Mouse (Mus musculus) heart, postnatal 36 days (tissue): ENCODE measurements around the gene Rpgrip1l. TPM values are rescaled to one million over a fixed set of nuclear protein-coding genes. Genes with fewer than 3 reads are reported as not detected.
A peak's percentile ranks its signal among the peaks of the same experiment; 100 is the strongest.

Experiments used
- DNase-seq, 2 experiments: peaks; one replicate each; pipeline ENCODE4 v3.0.0; 2021 to 2022
- intact Hi-C: fragments of 180-260 bp; cut with DNase I; formaldehyde crosslinking; loops from one replicate; pipeline ENCODE4 v1.15.1; 2025
- total RNA-seq, 2 experiments: library from RNA; stranded (reverse); gene quantifications; 2 replicates each; pipeline ENCODE4 v1.2.3; 2021

Rpgrip1l gene
- total RNA-seq, 2 experiments from 2014 or later: 1.7 to 3.8 TPM

DNA sequence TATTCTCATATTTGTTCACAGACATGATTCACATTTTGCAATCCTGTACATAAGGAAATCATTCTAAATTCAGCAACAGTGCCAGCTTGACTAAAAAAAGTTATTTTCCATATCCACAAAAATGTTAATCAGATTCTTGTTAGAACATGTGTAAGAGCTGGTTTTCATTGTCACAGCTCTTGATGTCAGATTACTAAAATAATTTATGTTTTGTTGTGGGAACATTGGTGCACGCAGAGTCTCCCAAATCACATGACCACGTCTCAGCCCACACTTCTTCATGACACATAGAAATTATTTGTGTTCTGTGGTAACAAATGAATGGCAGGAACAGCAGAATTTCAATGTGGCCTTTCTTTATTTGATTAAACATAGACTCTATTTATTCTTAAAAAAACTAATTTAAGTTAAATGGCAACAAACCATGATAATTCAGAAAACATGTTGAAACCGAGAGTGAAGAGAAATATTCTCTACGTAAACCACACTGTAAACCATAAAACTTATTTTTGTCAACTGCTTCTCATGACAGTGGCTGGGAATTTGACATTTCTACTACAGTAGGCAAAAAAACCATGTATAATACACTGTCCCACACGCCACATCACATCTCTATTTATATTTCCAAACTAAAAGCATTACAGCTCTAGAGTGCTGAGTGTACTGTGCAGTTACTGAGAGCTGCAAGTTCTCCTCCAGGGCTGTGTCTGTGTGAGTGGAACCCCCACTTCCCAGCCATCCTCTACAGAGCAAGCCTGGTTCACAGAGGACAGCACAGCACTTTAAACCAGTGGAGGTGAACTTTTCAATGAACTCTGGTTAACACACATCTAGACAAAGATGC lies 95.8 kb downstream of the Rpgrip1l start:
- DNase-seq: no peak
- intact Hi-C loops: no loop called here

DNA sequence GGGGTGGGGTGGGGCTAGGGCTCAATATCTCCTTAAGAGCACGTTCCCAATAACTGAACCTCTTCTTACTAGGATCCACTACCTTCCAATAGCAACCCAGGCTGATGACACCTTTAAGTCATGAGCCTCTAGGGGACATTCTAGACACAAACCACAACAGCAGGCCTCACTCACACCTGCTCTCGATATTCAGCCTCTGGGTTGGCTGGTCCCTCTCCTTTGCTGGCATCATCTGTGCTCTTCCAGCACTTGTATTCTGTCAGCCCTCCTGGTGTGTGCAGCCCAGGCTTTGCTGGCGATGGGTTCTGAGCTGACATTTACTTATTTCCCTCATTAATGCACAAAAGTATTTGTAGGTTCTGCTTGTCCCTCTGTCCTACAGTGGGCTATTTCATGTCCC lies 98.8 kb downstream of the Rpgrip1l start:
- intact Hi-C loops: no loop called here
- no peak for DNase-seq

DNA sequence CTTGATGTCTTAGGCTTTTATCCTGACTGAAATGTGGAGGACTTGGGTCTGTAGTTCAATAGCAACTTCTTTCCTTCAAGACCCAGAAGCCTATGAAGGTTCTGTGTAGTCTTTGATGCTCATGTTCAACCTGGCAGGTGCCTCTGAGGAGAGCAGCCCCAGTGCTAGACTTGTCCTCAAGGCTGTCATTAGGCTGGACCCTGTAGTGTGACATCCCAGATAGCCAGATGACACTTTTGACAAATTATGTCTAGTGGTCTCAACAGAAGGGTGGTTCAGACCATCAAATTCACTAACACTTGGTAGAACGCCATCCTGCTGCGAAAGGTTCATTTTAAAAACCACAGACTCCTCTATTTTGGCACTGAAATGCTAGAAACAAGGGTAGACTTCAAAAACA lies 100.1 kb downstream of the Rpgrip1l start:
- DNase-seq: no peak
- intact Hi-C loops: no loop called here

DNA sequence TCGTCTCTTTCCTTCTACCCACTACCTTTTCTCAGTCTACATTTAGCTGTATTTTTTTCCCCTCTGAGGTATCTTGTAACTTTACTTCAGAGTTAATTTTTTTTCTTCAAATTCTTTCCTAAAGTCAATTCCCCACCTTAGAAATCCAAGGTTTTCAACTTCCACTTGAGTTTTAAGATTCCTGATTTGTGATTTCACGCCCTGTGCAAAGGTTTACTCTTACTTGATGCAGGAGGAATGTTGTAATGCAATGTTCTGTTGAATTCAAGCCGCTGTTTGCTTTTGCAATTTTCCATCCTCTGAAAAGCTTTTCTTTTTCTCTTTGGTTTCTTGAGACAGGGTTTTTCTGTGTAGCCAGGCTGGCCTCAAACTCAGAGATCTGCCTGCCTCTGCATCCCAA lies 103.4 kb downstream of the Rpgrip1l start:
- intact Hi-C loops: no loop called here
- no peak for DNase-seq

DNA sequence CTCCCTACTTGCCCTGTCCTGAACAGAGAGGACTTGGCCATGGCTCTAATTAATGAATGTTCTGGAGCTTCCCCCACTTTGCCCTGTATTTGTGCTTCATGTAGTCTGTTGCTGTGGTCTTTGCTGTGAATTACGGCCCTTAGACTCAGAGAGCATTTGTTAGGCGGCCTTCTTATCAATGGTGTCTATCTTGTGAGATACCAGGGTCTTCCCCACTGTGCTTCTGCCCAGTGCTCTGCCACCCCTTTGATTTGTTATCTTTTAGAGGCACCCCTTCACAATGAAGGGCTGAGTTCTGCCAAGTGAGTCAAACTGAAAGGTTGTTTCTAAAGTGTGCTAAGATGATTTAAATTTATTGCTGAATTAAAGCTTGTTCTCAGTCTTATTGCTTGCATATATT lies 105.4 kb downstream of the Rpgrip1l start:
- intact Hi-C loops: no loop called here
- DNase-seq: no peak

DNA sequence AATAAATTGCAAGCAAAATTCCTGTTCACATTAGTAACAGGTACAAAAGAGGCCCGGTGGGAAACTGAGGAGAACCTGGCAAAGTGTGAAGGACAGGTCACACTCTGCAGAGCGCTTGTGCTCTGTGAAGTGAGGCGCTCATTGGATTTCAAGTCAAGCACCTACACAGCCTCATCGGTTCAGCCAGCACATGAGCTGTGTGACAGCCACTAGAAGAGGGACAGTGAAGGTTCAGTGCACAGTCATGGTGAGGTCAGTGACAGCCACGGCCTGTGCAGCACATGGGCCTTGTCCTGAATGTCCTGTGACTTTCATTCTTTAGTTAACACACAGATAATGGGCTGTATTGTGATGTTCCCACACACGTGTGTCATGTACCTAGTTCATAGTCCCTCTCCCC lies 107.2 kb downstream of the Rpgrip1l start:
- intact Hi-C loops: no loop called here
- no peak for DNase-seq

DNA sequence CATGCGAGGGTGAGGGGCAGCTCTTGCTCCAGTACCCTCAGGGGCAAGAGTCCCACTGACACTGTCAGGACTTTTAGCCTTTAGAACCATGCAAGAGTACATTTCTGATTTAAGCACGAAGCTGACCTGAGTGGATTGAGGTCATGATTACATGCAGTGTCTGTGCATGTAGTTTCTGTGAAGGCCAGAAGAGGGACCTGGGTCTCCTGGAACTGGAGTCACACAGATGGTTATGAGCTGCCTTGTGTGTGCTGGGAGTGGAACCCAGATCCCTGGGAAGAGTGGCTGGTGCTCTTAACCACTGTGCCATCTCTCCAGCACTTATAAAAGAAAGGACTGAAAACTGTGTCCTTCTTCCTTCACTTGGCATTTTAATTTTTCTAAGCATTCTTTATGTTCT lies 111.9 kb downstream of the Rpgrip1l start:
- intact Hi-C loops: no loop called here
- no peak for DNase-seq

DNA sequence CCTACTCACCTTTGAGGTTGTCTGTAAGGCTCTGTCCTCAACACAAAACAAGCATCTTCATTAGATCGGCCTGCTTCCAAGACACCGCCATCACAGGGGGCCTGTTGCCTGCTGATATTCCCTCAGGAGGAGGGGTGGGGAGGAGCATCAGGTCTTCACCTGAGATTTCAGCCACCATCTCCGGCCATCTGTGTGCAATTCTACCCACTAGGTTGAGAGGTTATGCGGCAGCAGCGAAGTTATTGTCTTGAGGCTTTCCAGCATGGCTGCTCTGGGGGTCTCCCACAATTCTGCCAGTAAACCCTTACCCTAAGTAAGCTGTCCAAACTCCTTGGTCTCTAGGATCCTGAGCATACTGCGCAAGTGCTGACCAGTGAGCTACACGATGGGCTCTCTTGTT lies 113.2 kb downstream of the Rpgrip1l start, which contains the start of gene Aktip:
TSS of gene Aktip (minus strand) at position 101 of the 400 bp plus-strand sequence.
- intact Hi-C loops: loop anchor here (10.0 kb wide), 3 partner anchors 175 to 1155 kb away; partner anchors contain the start of gene Irx5
- DNase-seq: no peak

DNA sequence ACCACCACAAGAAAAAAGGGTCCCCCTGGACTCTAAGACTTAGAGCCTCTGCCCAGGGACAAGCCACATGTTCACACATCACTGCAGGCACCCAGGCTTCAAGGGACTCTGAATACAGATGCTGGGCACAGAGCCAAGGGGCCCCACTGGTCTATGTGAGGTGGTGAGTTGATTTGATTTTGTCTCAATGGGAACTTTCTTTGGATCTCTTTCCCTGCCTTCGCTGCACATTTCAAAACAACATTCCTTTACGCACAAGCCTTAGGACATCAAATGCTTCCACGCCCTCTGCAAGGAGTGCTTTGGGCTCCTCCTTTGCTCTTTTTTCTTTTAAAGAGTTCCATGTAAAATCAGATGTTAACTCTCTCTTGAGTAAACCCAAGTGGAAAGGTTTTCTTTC lies 115.0 kb downstream of the Rpgrip1l start:
- intact Hi-C loops: loop anchor here (10.0 kb wide), 3 partner anchors 177 to 1157 kb away; partner anchors contain the start of gene Irx5
- no peak for DNase-seq

DNA sequence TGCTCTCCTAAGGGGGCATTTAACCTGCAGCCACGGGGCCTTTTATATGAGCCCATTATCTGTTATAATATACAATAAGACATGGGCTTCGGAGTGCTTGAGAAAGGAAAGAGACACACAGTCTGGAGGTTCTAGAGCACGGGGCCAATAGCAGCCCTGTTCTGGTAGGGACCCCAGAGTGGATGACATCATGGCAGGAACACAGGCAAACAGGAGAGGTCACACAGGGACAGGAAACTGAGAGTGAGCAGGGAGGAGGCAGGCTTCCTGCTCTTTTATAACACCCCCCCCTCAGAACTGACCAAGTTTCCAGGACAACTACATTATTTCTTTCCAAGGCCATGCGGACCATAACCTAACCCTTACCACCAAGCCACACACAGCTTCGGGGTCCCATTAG lies 115.8 kb downstream of the Rpgrip1l start:
- DNase-seq: no peak
- intact Hi-C loops: loop anchor here (10.0 kb wide), 3 partner anchors 178 to 1158 kb away; partner anchors contain the start of gene Irx5

DNA sequence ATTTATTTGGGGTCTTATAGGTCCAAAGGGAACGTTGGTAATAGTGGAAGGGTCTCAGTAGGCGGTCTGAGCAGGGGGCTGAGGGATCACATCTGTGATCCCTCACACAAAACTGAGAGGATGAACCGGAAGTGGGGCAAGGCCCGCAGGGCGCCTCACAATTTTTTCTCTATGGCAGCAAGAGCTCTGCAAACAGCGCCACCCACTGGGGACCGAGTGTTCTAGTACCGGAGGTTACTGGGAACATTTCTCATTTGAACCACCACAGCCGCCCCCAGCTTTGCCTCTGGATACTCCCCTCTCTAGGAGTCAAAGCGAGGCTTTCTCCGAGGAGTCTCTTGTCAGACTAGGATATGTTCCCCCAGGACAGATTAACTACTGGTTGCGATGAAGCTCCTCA lies 116.4 kb downstream of the Rpgrip1l start:
- intact Hi-C loops: loop anchor here (10.0 kb wide), 3 partner anchors 178 to 1158 kb away; partner anchors contain the start of gene Irx5
- no peak for DNase-seq

DNA sequence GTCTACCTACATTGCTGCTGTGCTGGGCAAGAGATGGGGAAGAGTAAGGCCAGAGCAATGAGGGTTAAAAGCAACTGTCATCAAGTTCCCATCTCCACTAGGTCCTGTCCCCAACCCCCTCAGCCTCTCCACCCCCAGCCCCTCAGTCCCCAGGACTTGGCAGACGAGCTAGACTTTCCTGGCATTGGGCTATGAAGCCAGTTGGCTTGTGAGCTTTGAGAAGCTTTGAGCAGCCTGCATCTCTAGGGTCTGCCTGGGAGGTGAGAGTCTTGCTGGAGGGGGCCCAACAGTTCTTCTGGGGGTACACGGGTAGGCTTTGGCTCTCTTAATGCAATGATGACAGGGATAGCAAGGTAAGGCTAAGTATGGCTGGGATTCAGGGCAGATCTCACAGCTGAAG lies 119.0 kb downstream of the Rpgrip1l start:
- no peak for DNase-seq
- intact Hi-C loops: loop anchor here (5.0 to 10.0 kb wide), 6 partner anchors 181 to 1528 kb away; partner anchors contain the start of gene Irx5

DNA sequence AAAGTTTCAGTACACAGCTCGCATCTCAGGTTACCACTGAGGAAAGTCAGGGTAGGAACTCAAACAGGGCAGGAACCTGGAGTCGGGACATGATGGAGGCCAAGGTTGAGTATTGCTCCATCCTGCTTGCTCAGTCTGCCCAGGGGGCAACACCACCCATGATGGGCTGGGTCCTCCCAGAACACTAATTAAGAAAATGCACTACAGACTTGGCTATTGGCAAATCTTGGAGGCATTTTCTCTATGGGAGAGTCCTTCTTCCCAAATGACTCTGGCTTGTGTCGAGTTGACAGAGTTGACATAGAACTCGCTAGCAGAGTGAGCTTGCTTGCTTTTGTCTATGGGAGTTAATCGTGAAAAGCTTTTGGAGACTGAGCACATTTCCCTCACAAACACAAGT lies 120.1 kb downstream of the Rpgrip1l start:
- intact Hi-C loops: loop anchor here (5.0 to 10.0 kb wide), 6 partner anchors 182 to 1529 kb away; partner anchors contain the start of gene Irx5
- DNase-seq: no peak

DNA sequence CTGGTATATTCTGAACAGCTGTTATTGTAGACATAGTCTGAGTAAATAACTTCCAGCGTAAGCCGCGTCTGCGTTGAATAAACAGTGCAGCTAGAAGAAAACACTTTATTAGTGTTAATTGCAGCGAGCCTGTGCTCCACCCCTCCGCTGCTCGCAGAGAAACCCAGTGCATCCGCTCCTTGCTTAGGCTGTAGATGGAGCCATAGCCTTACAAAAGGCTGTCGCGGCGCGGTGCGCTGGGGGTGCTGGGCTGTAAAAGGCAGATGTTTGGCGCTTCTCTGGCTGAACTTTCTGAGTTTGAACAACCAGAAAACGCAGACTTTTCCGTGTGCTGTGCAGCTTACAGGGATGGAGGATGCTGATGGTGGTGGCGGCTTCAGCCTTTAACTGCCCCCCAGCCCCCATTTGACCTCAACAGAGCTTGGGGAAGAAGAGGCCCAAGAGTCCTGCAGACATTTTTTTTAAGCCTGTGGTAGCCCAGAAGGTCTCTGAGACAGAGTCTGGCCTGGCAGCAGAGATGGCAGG lies 122.2 kb downstream of the Rpgrip1l start:
- peak; percentile 57 to 61 for DNase-seq
- intact Hi-C loops: loop anchor here (5.0 to 10.0 kb wide), 6 partner anchors 184 to 1531 kb away; partner anchors contain the start of gene Irx5

DNA sequence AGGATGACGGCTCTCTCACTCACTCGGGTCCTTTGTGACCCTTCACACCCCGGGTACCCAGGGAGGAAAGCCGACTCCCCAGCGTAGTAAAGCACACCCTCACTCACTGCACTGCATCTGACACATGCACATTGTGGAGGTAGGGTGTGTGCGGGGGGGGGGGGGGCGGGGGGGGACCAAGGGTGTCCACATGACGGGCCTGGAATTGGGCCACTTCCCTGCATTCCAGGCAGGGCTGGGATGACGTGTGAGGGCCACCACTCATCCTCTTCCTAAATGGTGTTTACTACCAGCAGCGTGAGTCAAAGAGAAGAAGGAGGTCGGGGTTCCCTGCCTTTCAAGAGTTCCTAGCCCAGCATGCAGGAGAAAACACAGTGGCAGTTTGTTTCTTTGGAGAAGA lies 124.9 kb downstream of the Rpgrip1l start:
- DNase-seq: no peak
- intact Hi-C loops: no loop called here

DNA sequence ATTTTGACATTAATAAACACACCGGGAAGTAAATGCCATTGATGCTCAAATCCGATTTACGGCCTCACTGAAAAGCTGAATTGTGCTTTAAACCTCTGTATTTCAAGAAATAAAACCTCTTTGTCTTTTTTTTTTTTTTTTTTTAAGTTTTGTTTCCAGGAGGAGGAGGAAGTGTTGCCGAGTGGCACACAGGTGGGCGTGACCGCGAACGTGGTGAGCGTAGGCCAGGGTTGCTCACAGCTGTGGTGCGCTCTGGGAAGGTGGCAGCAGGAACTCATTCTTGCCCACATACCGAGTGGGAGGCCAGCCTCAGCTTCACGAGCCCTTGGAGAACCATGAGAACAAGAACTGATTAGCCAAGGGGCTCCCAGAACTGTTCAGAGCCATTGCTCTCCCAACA lies 126.7 kb downstream of the Rpgrip1l start:
- no peak for DNase-seq

DNA sequence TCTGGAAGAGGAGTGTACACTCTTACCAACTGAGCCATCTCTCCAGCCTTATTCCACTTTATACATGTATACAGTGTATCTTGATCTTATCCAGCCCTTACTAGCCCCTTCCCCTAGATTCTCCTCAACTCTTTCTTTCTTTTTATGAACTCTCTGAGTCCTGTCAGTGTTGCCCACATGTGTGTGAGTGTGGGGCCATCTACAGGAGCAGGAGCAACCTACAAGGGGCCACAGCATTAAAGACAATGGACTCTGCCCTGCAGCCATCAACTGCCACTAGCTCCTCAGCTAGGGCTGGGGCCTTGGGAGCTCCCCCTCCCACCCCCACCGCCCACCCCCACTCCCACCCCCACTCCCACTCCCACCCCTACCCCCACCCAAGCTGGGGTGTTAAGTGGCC lies 135.4 kb downstream of the Rpgrip1l start:
- no peak for DNase-seq
- intact Hi-C loops: no loop called here

More for the DNA sequence above, 126.7 kb downstream of the Rpgrip1l start:
- intact Hi-C loops: no loop called here

DNA sequence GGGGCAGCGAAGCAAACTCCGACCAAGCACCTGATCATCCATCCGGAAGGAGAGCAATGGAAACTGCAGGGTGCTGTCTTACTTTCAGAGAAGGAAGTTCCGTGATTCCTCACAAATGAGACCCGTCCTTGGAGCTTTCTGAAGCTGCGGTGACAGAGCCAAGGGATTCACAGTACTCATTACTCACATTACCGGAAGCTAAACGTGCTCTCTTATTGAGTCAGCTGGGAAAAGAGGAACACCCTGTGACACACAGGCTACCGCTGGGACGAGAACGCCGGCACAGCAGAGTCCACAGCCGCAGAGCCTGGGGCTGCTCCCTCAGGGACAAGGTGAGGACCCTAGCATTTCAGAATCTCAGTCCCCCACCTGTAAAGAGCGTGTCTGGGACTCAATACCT lies 136.9 kb downstream of the Rpgrip1l start:
- no peak for DNase-seq
- intact Hi-C loops: no loop called here

DNA sequence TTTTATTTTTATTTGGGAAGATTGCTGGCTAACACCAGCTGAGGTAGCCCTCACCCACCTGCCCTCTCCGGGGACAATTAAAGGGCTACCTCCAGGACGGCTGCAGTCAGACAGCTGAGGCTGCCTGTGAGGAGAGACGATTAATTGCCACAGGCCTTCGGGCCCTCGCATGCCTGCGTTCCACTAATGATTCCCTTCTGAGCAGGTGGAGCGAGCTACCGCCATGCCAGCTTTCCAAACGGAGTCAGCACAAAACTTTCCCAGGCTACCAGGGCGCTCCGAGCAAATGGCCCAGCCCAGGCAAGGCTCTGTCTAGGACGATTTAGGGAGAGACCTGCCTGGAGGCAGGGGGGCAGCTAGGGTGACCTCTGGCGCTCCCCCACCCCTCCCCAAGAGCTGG lies 141.5 kb downstream of the Rpgrip1l start:
- DNase-seq: no peak
- intact Hi-C loops: no loop called here

DNA sequence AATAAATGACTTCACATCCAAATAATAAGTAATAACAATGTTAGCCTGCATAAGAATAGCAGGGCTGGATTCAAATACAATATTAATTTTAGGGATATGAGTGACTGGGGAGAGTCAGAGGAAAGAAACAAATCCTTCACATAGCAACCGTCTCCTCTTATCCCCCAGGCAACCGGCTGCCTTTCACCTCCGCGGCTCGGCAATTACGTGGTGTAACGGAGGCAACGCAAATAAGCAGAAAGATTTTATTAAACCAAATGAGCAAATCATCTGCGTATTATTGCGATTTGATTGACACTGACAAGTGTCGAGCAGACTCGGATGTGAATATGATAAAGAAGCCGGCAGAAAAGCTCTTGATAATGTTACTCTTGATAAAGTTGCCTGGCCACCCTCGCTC lies 142.1 kb downstream of the Rpgrip1l start:
- intact Hi-C loops: no loop called here
- DNase-seq: no peak

DNA sequence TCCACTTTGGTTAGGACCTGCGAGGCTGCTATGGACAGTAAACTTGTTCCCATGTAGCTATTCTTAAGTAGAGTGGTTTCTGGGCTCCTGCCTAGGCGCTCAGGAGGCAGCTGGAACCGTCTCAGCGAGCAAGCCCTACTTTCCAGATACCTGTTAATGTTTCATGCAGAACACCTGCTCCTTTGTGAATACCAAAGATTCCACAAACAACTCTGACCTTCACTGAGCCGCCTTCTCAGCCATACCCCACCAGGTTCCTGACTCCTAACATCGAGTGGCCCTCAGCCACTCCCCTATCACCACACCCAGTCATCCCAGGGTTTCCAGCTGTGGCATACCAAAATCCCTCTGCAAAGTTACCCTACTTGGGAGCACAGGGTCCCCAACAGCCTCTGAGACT lies 142.9 kb downstream of the Rpgrip1l start:
- intact Hi-C loops: no loop called here
- no peak for DNase-seq
